Mouse (Mus musculus): ENCODE data around the gene 4930435E12Rik.

- no peak for TF ChIP-seq CTCF (conservative IDR thresholded peaks at IDR 0.05 in 1 of 2, IDR thresholded peaks at IDR 0.05 in 1 of 2; ENCODE audit: low read depth in 2 of 2, low read length in 2 of 2)
- no peak for TF ChIP-seq JUN (IDR thresholded peaks at IDR 0.05; ENCODE audit: insufficient read depth, low read depth, low read length)
Measured at GRCm38 (mm10) chr16:38828649-38829048, at the start of gene 4930435E12Rik.
